Mouse (Mus musculus): ENCODE measurements around the gene Klhdc2.

- TF ChIP-seq CTCF (IDR thresholded peaks at IDR 0.05; ENCODE audit: insufficient read depth, low read depth, low read length): no peak
- no peak for TF ChIP-seq POLR2A (IDR thresholded peaks at IDR 0.05; ENCODE audit: insufficient read depth, low read depth, low read length)
Observed at GRCm38 (mm10) chr12:69331187-69331586, 34.7 kb downstream of the Klhdc2 start.
